Mouse (Mus musculus) layer of hippocampus, postnatal 36 days (tissue): ENCODE data around the gene Cpn2. TPM values are rescaled to one million over a fixed set of nuclear protein-coding genes. Genes with fewer than 3 reads are reported as not detected.

Source experiments
- DNase-seq, 2 experiments: peaks; one replicate each; pipeline ENCODE4 v3.0.0; 2022
- total RNA-seq, 2 experiments: library from RNA; stranded (reverse); gene quantifications; 2 replicates each; pipeline ENCODE4 v1.2.3; 2021

Gene Cpn2
- total RNA-seq, 2 experiments from 2014 or later: not detected

DNA sequence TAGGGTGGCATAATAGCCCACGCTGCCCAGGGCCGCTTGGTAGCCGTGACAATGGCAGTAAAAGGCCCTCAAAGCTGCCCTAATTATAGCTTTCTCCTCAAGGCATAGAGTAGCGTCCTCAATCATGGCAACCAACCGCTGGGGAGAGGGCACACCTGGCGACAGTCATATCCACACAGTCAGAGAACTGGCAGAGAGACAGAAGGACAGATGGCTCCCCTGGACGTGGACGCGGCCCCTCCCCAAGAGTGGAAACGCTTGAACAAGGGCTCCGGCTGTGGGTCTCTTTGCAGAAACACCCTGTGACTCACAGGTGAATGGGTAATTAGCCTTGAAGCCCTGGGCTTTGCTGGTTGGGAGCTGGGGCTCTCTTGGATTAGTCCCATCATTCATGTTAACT lies 11.1 kb upstream of the Cpn2 start:
- DNase-seq: no peak

DNA sequence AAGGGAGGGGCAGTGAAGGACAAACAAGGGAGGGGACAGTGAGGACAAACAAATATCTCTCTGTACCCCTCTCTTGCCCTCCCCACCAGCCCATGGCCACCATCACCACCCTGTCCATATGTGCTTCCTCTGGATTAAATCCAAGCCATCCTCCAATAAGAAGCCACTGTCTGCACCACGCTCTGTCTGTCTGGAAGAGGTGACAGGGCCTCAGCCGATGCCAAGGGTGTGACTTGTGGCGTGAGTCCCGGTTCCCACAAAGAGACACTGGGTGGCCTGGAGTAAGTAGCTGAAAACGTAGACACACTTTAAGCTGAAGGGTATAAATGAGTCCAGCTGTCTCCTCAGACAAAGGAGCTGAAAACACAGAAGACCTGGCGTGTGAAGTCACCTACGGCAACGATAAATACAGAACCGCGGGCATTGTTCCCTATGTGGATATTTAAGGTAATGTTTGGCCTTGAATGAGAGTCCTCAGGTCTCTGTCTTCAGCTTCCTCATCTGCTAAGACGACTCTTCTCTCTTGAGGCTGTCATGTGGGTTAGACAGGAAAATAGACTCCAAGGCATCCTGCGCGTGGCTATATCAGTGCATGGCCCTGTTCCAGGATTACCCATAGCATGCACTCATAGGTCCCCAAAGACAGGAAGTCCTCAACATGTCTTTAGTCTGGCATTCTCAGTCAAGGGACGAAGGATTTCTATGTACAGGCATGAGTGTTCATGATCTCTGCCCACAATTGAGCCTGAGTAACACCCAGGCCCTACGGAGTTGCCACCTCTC lies 8.4 kb upstream of the Cpn2 start:
- DNase-seq: no peak

DNA sequence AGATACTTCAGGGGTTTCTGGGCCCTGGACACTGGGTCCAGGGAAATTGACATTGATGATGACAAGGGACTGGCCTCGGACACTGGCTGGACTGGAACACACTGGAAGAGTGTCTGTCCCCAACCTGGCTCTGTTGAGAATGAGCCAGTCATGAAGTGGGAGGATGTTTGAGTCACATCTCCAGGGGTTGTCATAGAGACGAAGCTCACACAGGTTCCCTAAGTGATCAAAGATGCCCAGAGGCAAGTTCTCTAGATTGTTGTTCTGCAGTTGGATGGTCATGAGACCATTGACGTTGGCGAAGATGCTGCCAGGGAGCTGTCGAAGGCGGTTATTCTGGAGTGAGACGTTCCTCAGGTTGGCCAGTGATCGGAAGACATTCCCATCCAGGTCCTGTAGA lies 5.8 kb upstream of the Cpn2 start:
- DNase-seq: no peak

DNA sequence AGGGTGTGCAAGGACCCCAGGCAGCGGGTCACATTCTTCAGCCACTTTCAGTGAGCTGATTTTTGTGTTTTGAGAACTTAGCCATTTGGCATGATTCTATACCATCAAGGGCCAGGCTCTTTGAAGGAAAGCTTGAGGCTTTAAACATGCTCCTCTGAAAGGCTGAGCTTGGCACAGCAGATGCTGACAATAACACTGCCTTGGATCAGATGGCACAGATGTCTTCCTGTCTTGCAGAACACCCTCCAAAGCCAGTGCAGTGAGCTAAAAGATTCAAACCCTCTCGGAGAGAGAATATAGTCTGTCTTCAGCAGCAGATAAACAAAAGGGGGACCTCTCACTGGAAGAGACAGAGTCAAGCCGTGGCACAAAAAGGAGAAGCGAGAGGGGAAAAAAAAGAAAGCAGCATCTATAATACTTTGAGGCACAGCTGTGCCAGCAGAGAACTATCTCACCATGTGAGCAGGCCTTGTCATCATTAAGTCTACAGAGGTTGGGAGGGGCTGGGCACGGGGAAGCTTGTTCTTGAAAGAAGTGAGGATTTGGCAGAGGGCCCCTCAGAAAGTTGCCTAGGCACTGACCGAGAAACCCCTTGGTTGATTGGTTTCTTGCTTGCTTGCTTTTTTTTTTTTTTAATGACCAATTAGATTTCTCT lies 4.8 kb upstream of the Cpn2 start:
- no peak for DNase-seq

DNA sequence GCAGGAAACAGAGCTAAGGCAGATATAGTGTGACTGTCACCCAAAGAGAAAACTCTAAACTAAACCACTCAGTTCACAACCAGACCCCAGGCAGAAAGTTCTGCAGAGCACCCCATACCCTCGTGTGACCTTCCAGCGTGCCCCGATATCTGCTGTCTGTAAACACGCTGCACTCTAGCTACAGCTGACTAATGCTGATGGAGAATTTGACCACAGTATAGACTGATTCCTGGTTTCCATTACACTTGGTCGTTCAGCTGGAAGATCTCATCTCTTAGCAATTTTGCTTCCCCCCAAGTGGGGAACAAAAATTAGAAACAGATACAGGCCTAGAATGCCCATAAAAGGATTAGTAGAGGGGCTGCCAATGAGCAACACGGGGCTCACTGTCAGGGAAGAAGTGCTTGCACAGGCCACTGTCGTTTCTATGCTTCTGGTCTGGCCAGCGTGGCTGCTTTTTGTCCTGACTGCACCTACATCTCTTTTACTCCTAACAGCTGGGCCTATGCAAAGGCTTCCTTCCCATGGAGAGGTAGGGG lies 4.0 kb upstream of the Cpn2 start:
- DNase-seq: no peak

DNA sequence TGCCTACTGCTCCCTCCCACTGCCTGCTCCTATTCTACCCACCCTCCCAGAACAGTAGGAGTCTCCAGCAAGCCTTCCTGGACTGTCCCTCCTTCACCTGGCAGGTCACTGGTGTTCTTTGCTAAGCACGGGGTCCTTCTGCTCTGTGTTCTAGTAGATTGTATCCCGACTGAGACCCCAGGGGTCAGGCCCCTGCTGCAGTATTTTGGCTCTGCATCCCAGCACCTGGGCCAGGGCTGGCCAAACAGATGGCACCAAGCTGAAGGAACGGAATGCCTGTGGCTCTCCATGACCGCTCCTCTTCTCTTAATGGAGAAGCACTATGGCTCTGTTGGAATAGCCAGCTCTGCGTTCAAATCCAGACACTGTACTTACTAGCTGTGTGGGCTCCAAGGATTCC lies 738 bp downstream of the Cpn2 start:
- no peak for DNase-seq

DNA sequence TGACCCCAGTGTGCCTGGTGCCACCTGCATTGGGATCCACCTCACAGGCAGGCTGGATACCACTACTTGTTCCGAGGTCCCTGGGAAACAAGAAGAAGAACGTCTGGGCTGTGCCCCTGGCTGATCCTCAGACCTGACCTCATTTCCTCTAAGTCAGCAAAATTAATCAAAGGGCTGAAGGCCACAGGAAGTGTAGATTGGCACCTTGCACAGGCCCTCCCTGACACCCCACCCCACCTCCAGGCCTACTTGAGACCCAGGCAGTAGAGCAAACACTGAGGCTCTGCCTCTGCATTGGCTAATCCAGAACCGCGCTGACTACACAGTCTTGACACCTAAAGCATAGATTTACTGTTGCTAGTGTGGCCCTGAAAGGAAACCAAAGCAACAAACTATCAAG lies 1.7 kb downstream of the Cpn2 start:
- DNase-seq: no peak

DNA sequence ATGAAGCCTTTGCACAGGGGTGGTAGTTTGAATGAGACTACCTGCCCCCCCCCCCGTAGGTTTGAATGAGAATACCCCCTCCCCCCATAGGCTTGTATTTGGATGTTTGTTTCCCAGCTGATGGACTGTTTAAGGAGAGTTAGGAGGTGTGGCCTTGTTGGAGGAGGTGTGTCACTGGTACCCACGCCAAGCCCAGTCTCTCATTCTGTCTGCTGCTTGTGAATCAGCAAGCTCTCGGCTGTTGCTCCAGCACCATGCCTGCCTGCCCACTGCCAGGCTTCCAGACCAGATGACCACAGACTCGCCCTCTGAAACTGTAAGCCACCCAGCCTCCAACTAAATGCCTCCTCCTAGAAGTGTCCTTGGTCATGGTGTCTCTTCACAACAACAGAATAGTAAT lies 4.1 kb downstream of the Cpn2 start:
- DNase-seq: no peak

DNA sequence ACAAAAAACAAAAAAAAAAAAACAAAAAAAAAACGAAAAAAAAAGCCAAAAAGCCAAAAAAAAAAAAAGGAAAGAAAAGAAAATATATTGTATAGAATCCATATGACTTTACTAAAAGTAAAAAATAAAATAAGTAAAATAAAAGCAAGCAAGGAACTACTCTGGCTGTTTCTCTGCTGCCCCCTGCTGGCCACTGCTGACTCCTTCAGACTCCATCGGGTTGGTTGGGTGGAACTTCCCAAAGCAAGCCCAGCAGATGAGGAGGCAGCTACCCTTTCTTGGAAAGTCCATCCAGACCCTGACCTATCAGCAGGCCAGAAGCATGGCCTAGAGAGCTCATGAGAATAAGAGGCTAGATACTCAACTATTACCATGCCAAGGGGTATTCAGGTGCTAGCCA lies 4.6 kb downstream of the Cpn2 start:
- peak; percentile 42 to 48 for DNase-seq

DNA sequence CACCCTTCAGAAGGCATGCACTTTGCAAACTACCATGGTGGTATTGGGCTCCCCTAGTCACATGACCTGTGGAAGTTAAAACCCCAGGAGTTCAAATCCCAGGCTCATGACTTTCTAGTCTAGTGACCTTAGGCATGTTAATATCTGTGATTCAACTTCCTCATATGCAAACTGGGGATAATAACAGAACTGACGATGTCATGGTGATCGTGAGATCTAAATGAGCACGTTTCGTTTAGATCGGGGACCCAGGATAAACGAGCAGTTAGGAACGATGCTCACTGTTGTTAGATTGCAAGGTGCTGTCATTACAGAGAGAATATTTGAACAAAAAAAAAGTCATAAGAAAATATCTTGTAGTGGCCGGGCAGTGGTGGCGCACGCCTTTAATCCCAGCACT lies 5.1 kb downstream of the Cpn2 start:
- DNase-seq: no peak

DNA sequence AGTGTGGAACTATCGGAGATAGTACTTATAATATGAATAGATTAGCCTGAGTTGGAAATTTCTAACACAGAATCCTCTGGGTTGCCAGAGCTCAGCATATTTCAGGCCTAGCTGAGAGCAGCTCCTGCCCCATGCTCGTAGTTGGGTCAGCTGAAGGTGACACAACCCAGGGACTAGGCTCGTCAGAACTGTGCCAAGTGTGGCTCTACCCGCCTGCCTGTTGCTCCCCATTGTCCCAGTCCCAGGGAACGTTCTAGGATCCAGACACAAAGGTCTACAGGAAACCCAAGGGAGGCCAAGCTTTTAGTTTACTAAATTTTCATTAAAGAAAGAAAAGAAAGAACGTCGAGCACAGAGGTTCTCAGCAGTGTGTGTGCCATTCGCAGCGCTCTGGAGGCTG lies 6.0 kb downstream of the Cpn2 start:
- no peak for DNase-seq

DNA sequence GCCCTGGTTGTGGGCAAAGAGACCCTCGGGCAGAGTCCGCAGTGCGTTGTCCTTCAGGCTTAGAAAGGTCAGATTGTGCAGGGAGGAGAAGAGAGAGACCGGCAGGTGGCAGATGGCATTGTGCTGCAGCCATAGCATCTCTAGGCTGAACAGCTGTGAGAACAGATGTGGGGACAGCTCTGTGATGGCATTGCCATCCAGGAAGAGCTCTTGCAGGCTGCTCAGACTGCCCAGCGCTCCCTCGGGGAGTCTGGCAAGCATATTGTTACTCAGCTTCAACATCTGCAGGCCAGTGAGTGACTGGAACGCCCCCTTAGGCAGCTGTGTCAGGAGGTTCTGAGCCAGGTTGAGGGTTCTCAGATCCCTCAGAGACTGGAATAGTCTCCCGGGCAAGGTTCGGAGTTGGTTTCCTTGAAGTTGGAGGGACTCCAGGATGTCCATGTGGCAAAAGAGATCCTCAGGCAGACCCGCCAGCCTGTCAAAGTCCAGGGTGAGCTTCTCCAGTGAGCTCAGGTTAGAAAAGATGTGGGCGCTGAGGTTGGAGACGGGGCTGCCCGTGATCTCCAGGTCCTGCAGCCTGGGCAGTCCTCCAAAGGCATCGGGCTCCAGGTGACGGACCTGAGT lies 7.2 kb downstream of the Cpn2 start:
- DNase-seq: no peak

DNA sequence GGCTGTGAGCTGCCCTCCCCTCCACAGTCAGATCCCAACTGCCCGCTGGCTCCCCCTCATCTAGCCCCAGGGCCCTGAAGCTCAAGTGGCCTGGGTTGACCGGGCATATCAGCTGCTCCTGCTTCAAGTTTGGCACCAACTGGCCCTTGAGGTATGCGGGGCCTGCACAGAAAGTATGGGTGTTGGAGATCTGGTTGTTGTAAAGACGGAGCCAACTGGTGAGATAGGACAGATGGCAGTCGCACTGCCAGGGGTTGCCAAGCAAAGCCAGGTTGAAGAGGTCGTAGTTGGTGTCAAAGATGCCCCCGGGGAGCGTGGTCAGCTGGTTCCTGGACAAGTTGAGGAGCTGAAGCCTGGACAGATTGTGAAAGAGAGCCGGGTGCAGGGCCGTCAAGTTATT lies 7.9 kb downstream of the Cpn2 start:
- DNase-seq: no peak

DNA sequence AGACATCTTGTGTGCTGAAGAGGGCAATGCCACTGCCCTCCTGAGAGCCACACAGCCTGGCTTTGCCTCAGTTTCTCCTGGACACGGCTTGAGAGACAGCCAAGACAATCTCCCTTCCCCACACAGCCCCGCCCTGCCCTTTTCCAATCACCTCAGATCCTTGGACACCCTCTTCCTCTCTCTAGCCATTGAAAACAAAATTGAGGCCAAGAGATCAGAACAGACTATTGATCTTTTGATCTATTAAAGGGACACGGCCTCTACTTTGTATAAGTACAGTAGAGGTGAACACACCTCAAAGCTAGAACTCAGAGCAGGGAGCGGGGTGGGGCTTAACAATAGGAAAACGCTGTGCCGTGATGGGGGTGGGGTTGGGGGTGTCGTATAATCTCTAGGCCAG lies 8.9 kb downstream of the Cpn2 start:
- no peak for DNase-seq

DNA sequence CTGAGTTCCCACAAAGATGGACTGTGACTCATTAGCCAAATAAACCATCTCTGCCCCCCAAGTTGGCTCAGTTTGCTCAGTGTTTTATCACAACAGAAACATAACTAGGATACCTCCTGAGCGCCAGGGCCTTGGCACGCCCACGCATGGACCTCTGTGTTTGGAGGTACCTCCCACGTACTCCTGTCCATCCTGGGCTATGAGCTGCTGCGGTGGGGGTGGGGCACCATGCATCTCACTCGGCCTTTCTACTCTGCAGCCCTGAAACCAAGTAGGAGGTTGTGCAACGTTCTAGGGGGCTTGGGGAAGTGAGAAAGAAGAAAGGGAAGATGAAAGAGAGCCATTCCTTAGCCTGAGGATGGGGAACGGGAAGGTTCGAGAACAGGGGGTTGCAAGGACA lies 9.6 kb downstream of the Cpn2 start:
- no peak for DNase-seq

DNA sequence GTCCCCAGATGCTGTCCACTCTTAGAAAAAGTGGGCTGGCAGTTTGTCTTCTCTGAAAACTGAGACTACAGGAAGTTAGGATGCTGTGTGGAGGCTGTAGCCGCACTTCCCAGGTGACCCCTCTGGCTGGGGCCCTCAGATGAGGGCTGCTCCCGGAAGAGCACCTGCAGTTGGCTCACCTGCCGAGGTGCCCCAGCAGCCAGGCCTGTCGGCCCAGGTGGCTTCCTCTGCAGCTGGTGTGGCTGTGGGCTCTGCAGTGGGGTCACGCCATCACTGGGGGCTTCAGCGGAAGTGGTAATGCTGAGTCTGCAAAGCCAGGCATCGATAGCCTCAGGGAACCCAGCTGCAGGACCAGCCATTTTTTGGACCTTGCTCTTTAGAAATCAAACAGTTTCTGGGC lies 12.2 kb downstream of the Cpn2 start:
- DNase-seq: no peak

DNA sequence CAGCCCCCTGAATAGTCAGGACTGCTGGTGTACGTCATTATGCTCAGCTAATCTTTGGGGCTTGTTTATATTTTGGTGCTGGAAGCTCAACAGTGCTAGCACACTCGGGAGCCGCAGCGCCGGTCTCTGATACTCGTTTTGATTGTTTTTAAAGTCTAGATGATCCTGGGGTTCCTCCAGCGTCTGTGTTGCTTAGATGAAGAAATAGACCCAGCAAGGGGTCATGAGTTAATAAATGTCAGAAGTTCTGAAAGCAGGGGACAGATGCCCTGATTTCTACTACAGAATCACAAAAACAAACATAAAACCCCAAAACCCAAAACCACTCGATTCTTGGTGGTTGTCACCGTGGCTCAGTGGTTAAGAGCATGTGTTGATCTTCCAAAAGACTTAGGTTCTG lies 13.4 kb downstream of the Cpn2 start:
- DNase-seq: no peak

DNA sequence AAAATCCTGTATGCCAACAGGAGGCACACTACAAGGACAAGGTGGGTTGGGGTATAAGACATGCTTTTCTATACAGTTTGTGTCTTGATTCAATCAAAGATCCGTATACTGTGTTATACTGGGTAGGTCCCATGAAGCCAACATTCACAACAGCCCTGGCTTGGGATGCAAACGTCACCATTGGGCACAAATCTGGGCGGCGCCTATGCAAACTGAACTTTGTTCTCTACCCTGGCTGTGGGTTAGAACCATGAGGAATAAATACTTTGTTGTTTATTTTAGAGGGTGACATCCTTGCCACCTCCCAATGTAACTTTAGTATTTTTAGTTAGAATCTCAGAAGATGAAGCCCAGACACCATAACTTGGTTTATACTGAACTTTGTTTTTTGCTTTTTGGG lies 13.9 kb downstream of the Cpn2 start:
- no peak for DNase-seq

DNA sequence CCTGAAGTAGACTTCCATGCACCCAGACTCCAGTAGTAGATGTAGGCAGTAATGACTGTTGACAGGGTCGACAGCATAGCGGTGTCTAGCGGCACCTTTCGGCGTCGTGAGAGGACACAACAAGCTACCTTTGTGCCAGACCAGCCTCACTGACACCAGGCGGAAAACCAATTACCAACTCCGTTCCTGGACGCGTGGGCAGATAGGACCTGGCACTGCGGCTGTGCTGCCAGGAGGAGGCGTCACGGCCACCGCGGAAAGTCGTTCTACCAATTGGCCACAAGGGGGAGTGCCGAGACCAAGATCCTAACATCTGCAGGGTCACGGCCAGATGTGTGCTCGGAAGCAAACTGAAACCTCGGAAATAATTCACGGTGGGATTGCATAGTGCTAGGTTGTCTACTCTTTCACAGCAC lies 15.3 kb downstream of the Cpn2 start:
- peak; percentile 64 to 71 for DNase-seq

DNA sequence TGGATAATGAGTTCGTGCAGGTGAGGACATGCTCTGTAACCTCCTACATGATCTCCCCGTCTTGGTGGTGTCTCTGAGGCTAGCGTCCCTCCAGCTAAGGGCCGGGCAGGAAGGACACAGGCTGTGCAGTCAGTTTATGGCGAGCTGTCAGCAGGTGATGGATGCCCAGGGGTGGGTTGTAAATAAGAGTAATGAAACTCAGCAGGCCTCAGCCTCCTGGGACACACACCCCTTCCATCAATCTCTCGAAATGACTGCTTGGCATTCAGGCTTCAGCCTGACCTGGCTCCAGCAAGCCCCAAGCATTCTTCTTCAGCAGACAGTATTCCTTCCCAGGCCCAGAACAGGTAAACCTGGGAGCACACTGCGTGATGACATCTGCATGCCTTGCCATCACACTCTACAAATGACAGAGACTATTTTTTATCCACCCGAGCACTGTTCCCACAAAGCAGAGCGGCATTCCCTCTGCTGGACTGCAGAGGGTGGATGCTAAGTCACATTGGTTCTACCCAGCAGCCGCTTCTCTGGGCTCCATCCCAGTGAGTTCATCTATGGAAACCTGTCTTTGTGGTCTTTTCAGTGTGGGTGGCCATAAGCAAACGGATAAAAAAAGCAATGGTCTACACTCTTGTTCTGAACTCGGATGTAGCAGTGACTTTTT lies 23.1 kb downstream of the Cpn2 start:
- DNase-seq: no peak

DNA sequence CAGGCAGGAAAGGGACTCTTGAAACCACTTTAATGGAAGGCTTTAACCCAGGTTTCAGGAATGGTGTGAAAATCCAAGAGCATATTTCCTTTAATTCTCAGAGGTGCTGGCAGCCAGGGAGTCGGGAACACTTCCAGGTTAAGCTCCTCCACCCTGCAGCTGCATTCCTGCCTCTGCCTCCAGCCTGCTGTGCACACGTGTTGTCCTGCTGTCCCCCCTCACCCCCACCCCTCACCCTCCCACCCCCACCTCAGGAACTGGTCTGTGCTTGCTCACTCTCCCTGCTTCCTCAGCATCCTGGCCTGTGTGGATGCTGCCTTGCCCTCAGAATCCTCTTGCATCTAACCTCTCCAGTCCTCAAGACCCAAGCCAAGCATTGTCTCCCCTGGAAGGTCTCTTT lies 25.7 kb downstream of the Cpn2 start:
- DNase-seq: no peak

DNA sequence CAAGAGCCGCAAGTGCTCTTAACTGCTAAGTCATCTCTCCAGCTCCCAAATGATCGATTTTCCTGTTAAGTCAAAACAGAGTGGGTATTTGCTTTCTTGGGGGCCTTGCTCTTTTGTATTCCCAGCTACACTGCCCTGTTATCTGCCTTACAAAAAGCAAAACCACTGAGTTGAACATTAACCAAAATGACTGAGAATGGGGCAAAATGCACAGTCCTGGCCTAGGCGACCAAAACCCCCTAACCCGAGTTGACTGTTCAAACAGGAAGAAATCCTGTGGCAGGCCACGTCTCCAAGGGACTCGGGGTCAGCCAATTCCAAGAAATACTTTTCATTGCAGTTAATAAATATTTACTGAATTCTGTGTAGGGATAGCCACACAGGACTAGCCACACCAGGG lies 28.5 kb downstream of the Cpn2 start:
- DNase-seq: no peak

DNA sequence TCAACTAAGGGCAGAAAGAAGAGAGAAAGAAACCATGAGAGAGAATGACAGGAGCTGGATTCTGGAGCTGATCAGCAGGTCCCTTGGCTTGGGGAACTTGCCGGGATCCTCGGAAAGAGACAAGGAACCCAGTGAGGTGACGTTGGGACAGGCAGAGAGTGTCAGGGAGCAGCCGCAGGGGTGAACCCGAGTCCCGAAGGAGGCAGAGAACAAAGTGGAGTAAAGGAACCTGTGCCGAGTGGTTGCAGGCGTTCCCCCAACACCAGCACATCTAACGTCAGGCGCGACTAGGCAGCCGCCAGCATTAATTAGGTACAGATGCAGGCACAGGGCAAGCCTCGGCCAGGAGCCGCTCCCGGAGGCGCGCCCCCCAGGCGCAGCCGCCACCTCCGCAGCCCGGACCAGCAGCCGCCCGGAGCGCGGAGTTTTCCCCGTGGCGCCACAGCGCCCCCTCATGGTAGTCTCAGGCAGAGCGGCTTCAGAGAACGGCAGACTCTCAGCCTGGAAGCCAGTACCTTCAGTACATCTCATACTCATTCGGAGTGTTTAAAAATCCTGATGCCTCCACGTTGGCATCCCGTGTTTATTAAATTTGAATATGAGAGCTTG lies 31.1 kb downstream of the Cpn2 start:
- peak; percentile 84 to 85 for DNase-seq
